Comparison of ENCODE assay signal across 10 mouse cellular contexts in the genomic region with DNA sequence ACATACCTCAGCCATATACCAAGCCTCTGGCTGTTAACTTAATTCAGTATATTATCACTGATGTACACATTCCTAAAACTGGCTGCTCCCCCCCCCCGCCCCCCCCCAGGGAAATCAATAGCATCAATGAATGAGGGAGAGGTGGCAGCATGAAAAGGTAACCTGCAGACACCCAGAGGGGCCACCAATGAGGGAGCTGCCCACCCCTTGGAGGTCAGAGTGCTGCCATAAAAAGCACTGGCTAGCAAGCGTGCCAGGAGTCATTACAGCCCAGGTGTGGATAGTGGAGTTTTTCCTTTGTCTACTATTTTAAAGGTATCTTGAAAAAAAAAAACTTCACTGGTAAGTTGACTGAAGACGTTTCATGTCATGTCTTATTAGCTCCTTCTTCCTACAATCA. TPM values are rescaled to one million over a fixed set of nuclear protein-coding genes. Genes with fewer than 3 reads are reported as not detected.
DNase-seq lines count a peak whose midpoint lies in the region; ATAC-seq and TF ChIP-seq lines count a peak whose summit lies in the region.
"Had no signal": no experiment of that assay in that cellular context is flagged by ENCODE, and none has a peak within 500 bp of the region (broad histone marks: within the 10 kb centered on the region; RNA-seq: fewer than 3 reads in every experiment).

A gene (plus strand): TSS at position 256 of the 400 bp plus-strand sequence.

- DNase-seq in kidney, postnatal 0 days (ENCODE audit: low spot score): no peak
- no peak for DNase-seq in kidney, adult 8-10 months
- DNase-seq in forebrain, postnatal 0 days: no peak
- no peak for DNase-seq in limb, embryonic 14.5 days (ENCODE audit: low spot score)
- DNase-seq in retina, postnatal 1 day: no peak
- DNase-seq in c-Kit-positive CD71-positive TER-119-positive erythroid progenitor cells, embryonic 14.5 days (ENCODE audit: low spot score): no peak
- no peak for DNase-seq in left cerebral cortex, adult 8-10 months (ENCODE audit: low spot score in 2 of 2)
- DNase-seq: spleen, adult 18-20 months had no signal

- ATAC-seq in kidney, postnatal 0 days (replicated peaks; ENCODE audit: low FRiP score, low read depth): no peak
- no peak for ATAC-seq in forebrain, postnatal 0 days
- ATAC-seq in limb, embryonic 14.5 days (ENCODE audit: low FRiP score, low read depth): no peak
- no peak for ATAC-seq in neural tube, embryonic 13.5 days (ENCODE audit: low read depth)

- no peaks in the 10 kb centered on the region for H3K36me3 ChIP-seq in kidney, postnatal 0 days (ENCODE audit: insufficient read depth, low read length)
- H3K36me3 ChIP-seq in forebrain, postnatal 0 days (ENCODE audit: insufficient read depth): no peaks in the 10 kb centered on the region
- no peaks in the 10 kb centered on the region for H3K36me3 ChIP-seq in limb, embryonic 14.5 days (ENCODE audit: control insufficient read depth, insufficient read depth, low read length)
- no peaks in the 10 kb centered on the region for H3K36me3 ChIP-seq in neural tube, embryonic 13.5 days
- H3K36me3 ChIP-seq: G1E had no signal

- no peaks in the 10 kb centered on the region for H3K27me3 ChIP-seq in kidney, postnatal 0 days (ENCODE audit: insufficient read depth, low read length)
- H3K27me3 ChIP-seq in forebrain, postnatal 0 days (ENCODE audit: insufficient read depth, low read length): no peaks in the 10 kb centered on the region
- no peaks in the 10 kb centered on the region for H3K27me3 ChIP-seq in limb, embryonic 14.5 days (ENCODE audit: control insufficient read depth, insufficient read depth, low read length)
- H3K27me3 ChIP-seq in neural tube, embryonic 13.5 days: no peaks in the 10 kb centered on the region

- no peaks in the 10 kb centered on the region for H3K9me3 ChIP-seq in kidney, postnatal 0 days (replicated peaks; ENCODE audit: low read length)
- no peaks in the 10 kb centered on the region for H3K9me3 ChIP-seq in forebrain, postnatal 0 days (ENCODE audit: low read length)
- no peaks in the 10 kb centered on the region for H3K9me3 ChIP-seq in limb, embryonic 14.5 days (ENCODE audit: control insufficient read depth, low read length)
- no peaks in the 10 kb centered on the region for H3K9me3 ChIP-seq in neural tube, embryonic 13.5 days
- H3K9me3 ChIP-seq: G1E had no signal

- peak within 1 kb of the TSS; percentile 28; the same call in 1 of the 2 replicates for H3K4me3 ChIP-seq in kidney, postnatal 0 days (replicated peaks; ENCODE audit: low read depth, low read length)
- H3K4me3 ChIP-seq in forebrain, postnatal 0 days (ENCODE audit: low read depth, low read length): peak within 1 kb of the TSS; percentile 30
- H3K4me3 ChIP-seq in limb, embryonic 14.5 days (replicated peaks; ENCODE audit: low read length): no peak within 1 kb of the TSS
- H3K4me3 ChIP-seq in neural tube, embryonic 13.5 days: peak within 1 kb of the TSS; percentile 37; the same call in 1 of the 2 replicates

- TF ChIP-seq CTCF in kidney, postnatal 0 days (IDR thresholded peaks at IDR 0.05; ENCODE audit: low read depth): no peak
- TF ChIP-seq CTCF in forebrain, postnatal 0 days (IDR thresholded peaks at IDR 0.05; ENCODE audit: low read depth): no peak

- H3K4me2 ChIP-seq in kidney, postnatal 0 days (ENCODE audit: low read length): peak within 1 kb of the TSS; percentile 58
- H3K4me2 ChIP-seq in forebrain, postnatal 0 days (ENCODE audit: low read depth): peak within 1 kb of the TSS; percentile 58
- H3K4me2 ChIP-seq in limb, embryonic 14.5 days (replicated peaks; ENCODE audit: low read depth, low read length, severe bottlenecking): peak within 1 kb of the TSS; percentile 58
- H3K4me2 ChIP-seq in neural tube, embryonic 13.5 days: peak within 1 kb of the TSS; percentile 60

- TF ChIP-seq POLR2A in limb, embryonic 14.5 days (IDR thresholded peaks at IDR 0.05; ENCODE audit: borderline replicate concordance, extremely low read depth, insufficient read depth, insufficient read length): no peak

- H3K9ac ChIP-seq in kidney, postnatal 0 days (ENCODE audit: low read depth, low read length): no peak within 1 kb of the TSS; the same call in 1 of the 2 replicates
- no peak within 1 kb of the TSS for H3K9ac ChIP-seq in forebrain, postnatal 0 days
- no peak within 1 kb of the TSS for H3K9ac ChIP-seq in limb, embryonic 14.5 days (ENCODE audit: low read depth, low read length, severe bottlenecking)
- H3K9ac ChIP-seq in neural tube, embryonic 13.5 days: no peak within 1 kb of the TSS

- 56% methylated on average over 3 of the region's 3 CpGs for WGBS in kidney, postnatal 0 days
- 65% methylated on average over 3 of the region's 3 CpGs for WGBS in forebrain, postnatal 0 days
- WGBS in limb, embryonic 14.5 days: 61% methylated on average over 3 of the region's 3 CpGs
- WGBS in neural tube, embryonic 13.5 days: 48% methylated on average over 3 of the region's 3 CpGs

- no peak within 1 kb of the TSS for H3K27ac ChIP-seq in kidney, postnatal 0 days
- no peak within 1 kb of the TSS for H3K27ac ChIP-seq in forebrain, postnatal 0 days (ENCODE audit: low read depth, low read length)
- H3K27ac ChIP-seq in limb, embryonic 14.5 days (replicated peaks; ENCODE audit: low read depth, low read length): no peak within 1 kb of the TSS
- no peak within 1 kb of the TSS for H3K27ac ChIP-seq in neural tube, embryonic 13.5 days (replicated peaks)

- no peaks in the 10 kb centered on the region for H3K4me1 ChIP-seq in kidney, postnatal 0 days (replicated peaks; ENCODE audit: insufficient read depth, low read length)
- H3K4me1 ChIP-seq in forebrain, postnatal 0 days (ENCODE audit: insufficient read depth): no peaks in the 10 kb centered on the region
- H3K4me1 ChIP-seq in limb, embryonic 14.5 days (ENCODE audit: control insufficient read depth, insufficient read depth, low read length): no peaks in the 10 kb centered on the region
- no peaks in the 10 kb centered on the region for H3K4me1 ChIP-seq in neural tube, embryonic 13.5 days (replicated peaks)

RNA-seq across cellular contexts. Expression of the gene that starts here (rescaled TPM):
- polyA plus RNA-seq in kidney, postnatal 0 days (2015; fragmentation: Nextera tagmentation; extraction: Ambion mirVana): 14.7 and 16.8 TPM in 2 replicates
- 0.10 and 0.69 TPM in 2 replicates for total RNA-seq in forebrain, postnatal 0 days (2014; rRNA removed)
- 0.68 and 0.74 TPM in 2 replicates for polyA plus RNA-seq in forebrain, postnatal 0 days (2015; fragmentation: Nextera tagmentation; extraction: Ambion mirVana)
- polyA plus RNA-seq in limb, embryonic 14.5 days (2012; rRNA removed): 0.20 TPM in 1 of 2 replicates, not detected in the other
- 0.26 and 0.36 TPM in 2 replicates for polyA plus RNA-seq in limb, embryonic 14.5 days (2014; fragmentation: Nextera tagmentation; extraction: Ambion mirVana)
- polyA plus RNA-seq in neural tube, embryonic 13.5 days (2015; fragmentation: Nextera tagmentation; extraction: Ambion mirVana): 0.25 and 0.39 TPM in 2 replicates
- under 1 TPM in 3 of 4 experiments, not detected in 1; 0.22 to 0.46 (median 0.38) TPM for total RNA-seq in left cerebral cortex, adult 8-10 months (2022)
- total RNA-seq: G1E had no signal
- polyA plus RNA-seq: G1E had no signal
